Mouse (Mus musculus) bone marrow, adult 2 months (tissue): ENCODE measurements at regions not wholly inside any gene's neighbourhood (a gene's known extent, or its start where the extent isn't known, plus 50 kb on each side); places are given as distances from the start of the nearest gene placed in this dataset.

ENCODE experiments used
- H3K27ac ChIP-seq: fragments of 200-500 bp; 2 replicates; pipeline ENCODE4 v1.5.1; 2012; ENCODE audit warnings: low read depth, mild to moderate bottlenecking, control low read depth, inconsistent platforms, low read length; ENCODE audit not compliant: control insufficient read depth, poor library complexity, insufficient read depth
- H3K4me1 ChIP-seq: fragments of 200-500 bp; 2 replicates; pipeline ENCODE4 v1.6.1; 2011; ENCODE audit warnings: low read length; ENCODE audit not compliant: control insufficient read depth, insufficient read depth
- H3K4me3 ChIP-seq: fragments of 200-500 bp; replicated peaks from 2 replicates; pipeline ENCODE3; 2011; ENCODE audit warnings: mild to moderate bottlenecking, low read depth, low read length, control low read depth; ENCODE audit not compliant: control insufficient read depth
- CTCF ChIP-seq: fragments of 200-500 bp; IDR thresholded peaks from 2 replicates; pipeline ENCODE4 v1.5.1; 2011; ENCODE audit warnings: low read length, control low read depth; ENCODE audit not compliant: control insufficient read depth, insufficient read depth
- POLR2A ChIP-seq: fragments of 200-500 bp; IDR thresholded peaks from 2 replicates; pipeline ENCODE4 v1.6.1; 2011; ENCODE audit warnings: low read depth, mild to moderate bottlenecking, control low read depth, low read length, borderline replicate concordance; ENCODE audit not compliant: control insufficient read depth
- WGBS: fragments of 180-500 bp; shearing (Covaris S2); methylation state at CpG from one replicate; pipeline ENCODE4 v1.1.7; 2018; 5-methylcytosine and 5-hydroxymethylcytosine counted together

DNA sequence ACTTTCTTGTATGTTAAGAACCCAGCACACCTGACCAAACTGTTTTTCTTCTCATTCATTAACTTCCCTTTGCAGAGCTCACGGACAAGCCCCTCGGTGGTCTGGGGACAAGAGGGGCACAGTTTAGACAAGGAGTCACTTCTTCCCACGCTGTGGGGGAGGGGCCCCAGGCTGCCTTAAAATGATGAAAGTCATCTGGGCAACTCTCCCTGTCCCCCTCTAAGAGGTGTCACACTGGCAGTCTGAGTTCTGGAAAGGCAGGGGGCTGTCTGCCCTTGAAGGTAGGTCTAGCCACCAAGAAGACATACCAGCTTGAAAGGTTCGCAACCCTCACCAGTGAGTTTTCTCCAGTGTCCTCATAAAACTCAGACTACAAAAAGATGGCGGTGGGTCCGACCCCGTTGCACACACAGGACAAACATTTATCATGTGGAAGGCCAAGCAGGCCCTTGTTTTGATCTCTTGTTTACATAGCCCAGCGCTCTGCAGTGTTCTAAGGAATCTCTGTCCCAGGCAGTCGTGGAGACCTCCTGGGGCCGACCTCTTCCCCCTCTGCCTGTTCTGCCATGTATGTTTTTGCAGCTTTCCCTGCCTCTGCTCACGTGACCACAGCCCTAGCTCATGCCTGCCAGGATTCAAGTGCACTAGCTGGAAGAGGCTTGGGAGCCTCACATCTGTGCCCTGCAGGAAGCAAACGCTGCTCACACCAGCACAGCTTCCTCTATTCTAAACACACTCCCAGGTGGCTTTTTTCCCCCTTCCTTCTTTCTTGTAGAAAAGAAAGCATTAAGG, 259.2 kb downstream of the Cxcl12 start:
- Histone ChIP-seq H3K27ac (no peak overlapping the region), H3K4me3 (no peak overlapping the region), H3K4me1 (peaks cover 7% of the 10 kb centered on the region)
- no peak for TF ChIP-seq POLR2A
- TF ChIP-seq CTCF, result no peak
- 30% methylated on average over 12 of the region's 12 CpGs for WGBS

DNA sequence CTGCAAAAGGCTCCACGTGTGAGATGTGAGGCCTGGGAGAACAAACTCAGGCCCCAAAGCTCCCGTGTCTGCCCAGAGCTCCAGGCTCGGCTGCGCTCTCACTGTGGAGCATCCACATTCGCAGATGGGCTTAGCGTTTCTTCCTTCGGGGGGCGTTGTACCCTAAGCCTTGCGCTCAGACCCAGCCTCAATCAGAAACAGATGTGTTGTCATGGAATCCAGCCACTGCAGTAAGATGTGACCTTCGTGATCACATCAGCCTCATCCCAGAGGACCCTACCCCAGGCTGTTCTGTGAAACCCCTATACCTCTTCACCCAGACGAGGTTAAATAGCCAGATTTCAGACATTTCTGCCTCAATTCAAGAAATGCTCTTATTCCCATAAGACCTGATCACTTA, 260.1 kb downstream of the Cxcl12 start:
- TF ChIP-seq CTCF (no peak), POLR2A (no peak)
- Histone ChIP-seq H3K27ac (no peak overlapping the region), H3K4me1 (peaks cover 7% of the 10 kb centered on the region), H3K4me3 (no peak overlapping the region)
- WGBS, result 84% methylated on average over 11 of the region's 11 CpGs

DNA sequence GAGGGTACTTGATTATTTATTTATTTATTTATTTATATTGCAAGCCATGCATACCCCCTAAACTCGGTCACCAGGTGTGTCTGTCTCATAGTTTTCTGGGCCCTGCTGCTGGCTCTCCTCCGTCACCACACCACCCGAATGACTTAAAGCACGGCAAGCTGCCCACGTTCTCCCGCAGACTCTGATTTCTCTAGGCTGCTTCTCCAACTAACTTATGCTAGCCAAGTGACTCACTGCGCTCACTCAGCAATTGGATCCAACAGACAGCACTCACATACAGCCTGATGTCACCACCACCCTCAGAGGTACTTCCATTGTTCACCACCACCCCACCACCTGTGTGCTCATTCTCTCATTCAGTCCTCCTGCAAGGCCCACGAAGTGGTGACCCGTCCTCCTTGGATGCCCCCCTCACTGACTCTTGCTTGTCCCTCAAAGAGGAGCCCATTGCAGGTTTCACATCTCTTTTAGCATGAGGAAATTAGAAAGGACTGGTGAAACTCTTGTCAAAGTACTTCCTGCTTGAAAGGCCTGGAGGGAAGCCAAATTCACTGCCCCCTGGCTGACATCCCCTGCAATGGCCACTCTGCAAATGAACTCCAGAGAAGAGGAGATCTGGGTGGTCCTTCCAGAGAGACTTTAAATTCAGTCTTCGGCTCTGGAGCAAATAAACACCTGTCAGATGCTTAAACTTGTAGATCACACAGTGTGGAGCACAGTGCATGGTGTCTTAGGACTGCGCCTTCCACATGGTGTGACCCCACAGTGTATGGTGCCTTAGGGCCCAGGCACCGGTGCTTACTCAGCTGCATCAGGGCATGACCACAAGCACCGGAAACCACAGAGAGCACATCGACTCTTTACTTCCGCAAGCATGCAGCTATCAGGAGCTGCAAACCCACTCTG, 262.8 kb downstream of the Cxcl12 start:
- 37% methylated on average over 15 of the region's 15 CpGs for WGBS
- H3K4me3 ChIP-seq, result no peak overlapping the region
- H3K4me1 ChIP-seq, result peaks cover 7% of the 10 kb centered on the region

DNA sequence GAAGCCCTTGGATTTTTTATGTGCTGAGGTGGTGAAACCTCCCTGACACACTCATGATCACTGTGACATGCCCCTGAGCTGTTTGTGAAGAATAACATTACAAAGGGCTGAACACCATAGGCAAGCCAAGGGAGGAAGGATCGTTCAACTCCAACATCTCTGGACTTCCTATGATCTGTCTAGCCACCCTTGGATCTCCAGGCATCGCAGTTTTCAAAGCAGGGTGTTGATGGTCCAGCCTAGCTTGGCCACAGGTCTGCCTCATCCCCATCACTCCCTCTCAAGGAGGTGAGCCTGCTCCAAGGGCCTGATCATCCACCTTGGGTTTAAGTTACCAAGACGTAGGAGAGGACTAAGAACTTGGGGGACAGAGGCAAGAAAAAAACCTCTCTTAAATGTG, 268.5 kb downstream of the Cxcl12 start:
- TF ChIP-seq POLR2A (no peak), CTCF (no peak)
- H3K4me3 ChIP-seq, result no peak overlapping the region
- peaks cover 2% of the 10 kb centered on the region; the same call in 1 of the 2 replicates for H3K4me1 ChIP-seq
- no peak overlapping the region for H3K27ac ChIP-seq
- WGBS, result 79% methylated on average over 3 of the region's 3 CpGs

More for the DNA sequence above, 262.8 kb downstream of the Cxcl12 start:
- TF ChIP-seq CTCF, result peak; percentile 24; the same call in 1 of the 2 replicates
- TF ChIP-seq POLR2A, result no peak
- H3K27ac ChIP-seq, result no peak overlapping the region; the same call in 1 of the 2 replicates

DNA sequence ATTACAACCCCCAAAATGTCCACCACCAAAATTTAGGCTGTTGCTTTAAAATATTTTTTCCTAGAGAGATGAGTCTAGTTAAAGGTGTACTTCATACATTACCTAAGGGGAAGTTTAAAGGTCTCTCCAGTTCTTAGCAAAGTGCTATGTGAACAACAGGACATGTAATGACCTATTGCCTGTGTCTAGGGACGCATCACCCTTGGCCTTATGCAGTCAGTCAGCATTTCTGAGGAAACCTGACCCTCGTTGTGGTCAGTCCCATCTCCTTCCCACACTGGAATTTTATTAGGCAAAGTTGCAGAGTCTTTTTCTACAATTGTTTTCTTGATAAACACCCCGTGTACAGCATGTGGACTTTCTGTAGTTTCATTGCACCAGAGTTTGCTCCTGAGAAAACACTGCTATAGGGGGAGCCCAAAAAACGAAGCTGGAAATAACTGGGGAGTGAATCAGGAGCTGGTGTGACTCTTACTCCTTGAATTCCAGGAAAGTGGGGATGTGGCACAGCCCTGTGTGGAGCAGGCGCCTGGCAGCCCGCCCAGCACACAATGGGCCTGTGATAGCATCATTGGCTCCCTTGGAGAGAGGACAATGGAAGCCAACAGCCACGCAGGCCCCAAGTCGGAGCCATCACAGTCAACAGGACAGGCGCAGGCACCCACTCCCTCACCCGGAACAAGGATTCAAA, 269.2 kb downstream of the Cxcl12 start:
- H3K4me1 ChIP-seq, result no peaks in the 10 kb centered on the region; the same call in 1 of the 2 replicates
- no peak overlapping the region for H3K4me3 ChIP-seq
- no peak overlapping the region for H3K27ac ChIP-seq
- WGBS, result 77% methylated on average over 10 of the region's 10 CpGs
- TF ChIP-seq POLR2A, result no peak
- TF ChIP-seq CTCF, result no peak

DNA sequence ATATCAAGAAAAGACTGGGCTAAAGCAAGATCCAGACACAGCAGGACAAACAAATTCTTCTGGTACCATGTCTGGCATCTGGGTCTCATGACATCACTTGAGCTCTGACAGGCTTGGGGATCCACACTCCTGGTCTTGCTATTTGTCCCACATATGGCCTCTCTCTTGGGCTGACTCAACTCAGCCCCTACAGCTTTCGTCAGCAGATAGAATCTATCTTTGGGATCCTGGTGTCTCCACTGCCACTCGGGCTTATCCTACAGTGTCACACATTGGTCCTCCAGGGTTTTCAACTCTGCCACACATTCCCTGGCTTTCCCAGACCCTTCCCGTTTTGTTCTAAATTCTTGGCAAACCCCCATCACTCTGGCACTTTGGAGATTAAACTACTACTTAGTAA, 280.3 kb downstream of the Cxcl12 start:
- TF ChIP-seq CTCF (no peak), POLR2A (no peak)
- Histone ChIP-seq H3K27ac (no peak overlapping the region), H3K4me3 (no peak overlapping the region), H3K4me1 (no peaks in the 10 kb centered on the region)
- WGBS, result 73% methylated on average over 3 of the region's 3 CpGs

DNA sequence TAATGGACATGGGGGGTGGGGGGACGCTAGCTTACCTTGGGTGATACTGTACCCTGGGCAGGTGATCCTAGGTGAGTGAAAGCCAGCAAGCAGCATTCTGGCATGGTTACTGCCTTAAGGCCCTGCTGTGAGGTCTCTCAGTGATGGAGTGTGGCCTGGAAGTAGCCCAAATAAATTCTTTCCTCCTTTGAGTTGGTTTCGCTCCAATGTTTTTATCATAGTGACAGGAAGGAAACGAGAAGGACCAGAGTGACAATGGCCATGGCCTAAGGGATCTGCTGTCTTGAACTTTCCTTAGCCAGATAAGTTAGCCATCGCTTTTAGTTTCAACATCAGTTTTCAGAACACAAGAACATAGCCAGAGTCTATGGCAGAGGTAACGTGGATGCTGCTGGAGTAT, 282.7 kb downstream of the Cxcl12 start:
- Histone ChIP-seq H3K4me3 (no peak overlapping the region), H3K27ac (no peak overlapping the region), H3K4me1 (no peaks in the 10 kb centered on the region)
- TF ChIP-seq POLR2A (no peak), CTCF (no peak)
- 84% methylated on average over 5 of the region's 5 CpGs for WGBS

DNA sequence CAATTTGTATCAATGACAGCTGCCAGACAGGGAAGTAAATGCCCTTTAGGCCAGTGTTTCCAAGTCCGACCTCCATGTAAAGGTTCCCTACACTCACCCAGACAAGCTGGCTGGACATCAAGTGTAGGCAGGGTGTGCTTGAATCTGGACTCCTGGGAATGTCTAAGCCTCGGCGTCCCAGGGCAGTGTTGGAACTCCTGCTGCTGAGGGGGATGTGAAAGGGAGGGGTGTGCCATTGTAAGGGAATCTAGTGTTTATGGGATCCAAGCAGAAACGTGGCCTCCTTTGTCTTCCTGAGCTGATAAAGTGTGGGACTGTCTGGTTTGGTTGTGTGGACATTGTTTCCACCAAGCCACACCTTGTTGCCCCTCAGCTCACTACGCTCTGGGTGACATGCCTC, 291.9 kb downstream of the Cxcl12 start:
- WGBS, result 67% methylated on average over 5 of the region's 5 CpGs
- TF ChIP-seq POLR2A, result no peak
- no peak for TF ChIP-seq CTCF
- Histone ChIP-seq H3K4me3 (no peak overlapping the region), H3K27ac (no peak overlapping the region), H3K4me1 (no peaks in the 10 kb centered on the region)
